ENCODE assay signal across 8 mouse cellular contexts in genomic region chr16:78238052-78238701, GRCm38 (mm10).
DNase-seq lines count a peak whose midpoint lies in the region; ATAC-seq lines count a peak whose summit lies in the region.

No protein-coding gene starts in this region.

- H3K4me3 ChIP-seq in heart, embryonic 12.5 days: peak overlapping the region; percentile 56
- peak overlapping the region; percentile 51 for H3K4me3 ChIP-seq in forebrain, embryonic 10.5 days
- peak overlapping the region; percentile 42 for H3K4me3 ChIP-seq in intestine, embryonic 14.5 days (ENCODE audit: low read depth, low read length)
- peak overlapping the region; percentile 29 for H3K4me3 ChIP-seq in stomach, embryonic 14.5 days (ENCODE audit: low read depth, low read length)

- no peak for DNase-seq in heart, adult 8-10 months (ENCODE audit: low spot score)
- peak; percentile 89 for DNase-seq in ZHBTc4 (ENCODE audit: low read depth, low spot score)
- DNase-seq in forebrain, embryonic 10.5 days (ENCODE audit: extremely low spot score, low spot score): peak; percentile 89
- peak; percentile 64 for DNase-seq in intestine, embryonic 14.5 days (ENCODE audit: low spot score)
- DNase-seq in mesoderm, embryonic 11.5 days (ENCODE audit: low read depth, low spot score): peak; percentile 72

- under 1% methylated on average over 18 of the region's 18 CpGs for WGBS in heart, embryonic 12.5 days
- under 1% methylated on average over 18 of the region's 18 CpGs for WGBS in forebrain, embryonic 10.5 days
- 3% methylated on average over 18 of the region's 18 CpGs for WGBS in intestine, embryonic 14.5 days
- 2% methylated on average over 18 of the region's 18 CpGs for WGBS in stomach, embryonic 14.5 days

- peak; percentile 23; the same call in 1 of the 2 replicates for ATAC-seq in heart, embryonic 12.5 days (ENCODE audit: insufficient number of reproducible peaks, low FRiP score)
- ATAC-seq in intestine, embryonic 14.5 days (replicated peaks; ENCODE audit: low FRiP score, low TSS enrichment, low read depth): peak; percentile 12; the same call in 1 of the 2 replicates
- no peak for ATAC-seq in stomach, embryonic 14.5 days (ENCODE audit: insufficient number of reproducible peaks, insufficient read depth, low FRiP score, low read depth)
- ATAC-seq in erythroid progenitor cell, adult 5-6 weeks (replicated peaks; ENCODE audit: low FRiP score, poor library complexity, severe bottlenecking): no peak

- H3K9ac ChIP-seq in heart, embryonic 12.5 days: peak overlapping the region; percentile 71
- H3K9ac ChIP-seq in intestine, embryonic 14.5 days (ENCODE audit: low read length): peak overlapping the region; percentile 32; the same call in 1 of the 2 replicates
- H3K9ac ChIP-seq in stomach, embryonic 14.5 days (replicated peaks; ENCODE audit: low read depth, low read length): no peak overlapping the region; the same call in 1 of the 2 replicates

- peak overlapping the region; percentile 92 for H3K4me2 ChIP-seq in heart, embryonic 12.5 days
- peak overlapping the region; percentile 94 for H3K4me2 ChIP-seq in intestine, embryonic 14.5 days (ENCODE audit: low read length)
- H3K4me2 ChIP-seq in stomach, embryonic 14.5 days (replicated peaks; ENCODE audit: low read depth, low read length): peak overlapping the region; percentile 85

- H3K4me1 ChIP-seq in heart, embryonic 12.5 days (replicated peaks): peaks cover 5% of the 10 kb centered on the region; the same call in 1 of the 2 replicates
- H3K4me1 ChIP-seq in forebrain, embryonic 10.5 days: peaks cover 35% of the 10 kb centered on the region
- H3K4me1 ChIP-seq in intestine, embryonic 14.5 days (replicated peaks; ENCODE audit: control insufficient read depth, insufficient read depth, low read length): peaks cover 7% of the 10 kb centered on the region; the same call in 1 of the 2 replicates
- 0 out of 2 replicates have a peak, but pooled peaks cover 10% of the 10 kb centered on the region for H3K4me1 ChIP-seq in stomach, embryonic 14.5 days (ENCODE audit: control insufficient read depth, insufficient read depth, low read length)

- H3K27ac ChIP-seq in heart, embryonic 12.5 days (ENCODE audit: poor library complexity, severe bottlenecking): peak overlapping the region; percentile 21; the same call in 1 of the 2 replicates
- peak overlapping the region; percentile 87 for H3K27ac ChIP-seq in forebrain, embryonic 10.5 days
- no peak overlapping the region; the same call in 1 of the 2 replicates for H3K27ac ChIP-seq in intestine, embryonic 14.5 days (ENCODE audit: low read depth)
- no peak overlapping the region for H3K27ac ChIP-seq in stomach, embryonic 14.5 days (ENCODE audit: low read length)

- no peaks in the 10 kb centered on the region for H3K36me3 ChIP-seq in heart, embryonic 12.5 days
- no peaks in the 10 kb centered on the region for H3K36me3 ChIP-seq in forebrain, embryonic 10.5 days (replicated peaks)
- no peaks in the 10 kb centered on the region for H3K36me3 ChIP-seq in intestine, embryonic 14.5 days (ENCODE audit: control insufficient read depth, insufficient read depth, low read length)
- no peaks in the 10 kb centered on the region for H3K36me3 ChIP-seq in stomach, embryonic 14.5 days (ENCODE audit: control insufficient read depth, insufficient read depth, low read length)

- H3K27me3 ChIP-seq in heart, embryonic 12.5 days (replicated peaks): no peaks in the 10 kb centered on the region
- peaks cover 29% of the 10 kb centered on the region for H3K27me3 ChIP-seq in forebrain, embryonic 10.5 days (ENCODE audit: poor library complexity, severe bottlenecking)
- 0 out of 2 replicates have a peak, but pooled peaks cover 7% of the 10 kb centered on the region for H3K27me3 ChIP-seq in intestine, embryonic 14.5 days (replicated peaks; ENCODE audit: control insufficient read depth, insufficient read depth, low read length)
- no peaks in the 10 kb centered on the region for H3K27me3 ChIP-seq in stomach, embryonic 14.5 days (ENCODE audit: control insufficient read depth, insufficient read depth, low read length)

- no peaks in the 10 kb centered on the region for H3K9me3 ChIP-seq in heart, embryonic 12.5 days (replicated peaks)
- H3K9me3 ChIP-seq in forebrain, embryonic 10.5 days: no peaks in the 10 kb centered on the region
- H3K9me3 ChIP-seq in intestine, embryonic 14.5 days (ENCODE audit: control insufficient read depth, low read length): no peaks in the 10 kb centered on the region
- H3K9me3 ChIP-seq in stomach, embryonic 14.5 days (ENCODE audit: control insufficient read depth, low read depth, low read length): no peaks in the 10 kb centered on the region

Comparison
In these comparisons a context has a peak if more than half of its experiments do, and no peak if none do; other contexts are left out.
1. ATAC-seq: peak in heart, embryonic 12.5 days (single experiment) and intestine, embryonic 14.5 days (single experiment); none in stomach, embryonic 14.5 days (single experiment) and erythroid progenitor cell, adult 5-6 weeks (single experiment).
2. H3K27ac ChIP-seq: peak in heart, embryonic 12.5 days (single experiment) and forebrain, embryonic 10.5 days (single experiment); none in intestine, embryonic 14.5 days (single experiment) and stomach, embryonic 14.5 days (single experiment).
3. Peak in every context shown above with its lines, with median percentiles within 50 percentile points of each other: H3K4me2 ChIP-seq and H3K4me3 ChIP-seq.